Mouse (Mus musculus) midbrain, embryonic 15.5 days (tissue): Measurements from ENCODE around the gene Cit. TPM values are rescaled to one million over a fixed set of nuclear protein-coding genes. Genes with fewer than 3 reads are reported as not detected.

Experiments
- ATAC-seq: fragments of 200-750 bp; cut with Nextera tagmentation; replicated peaks from 2 replicates; pipeline ENCODE4 v1.8.0; 2017; ENCODE audit warnings: moderate TSS enrichment
- H3K27ac ChIP-seq: fragments of 300-500 bp; sonication (generic); 2 replicates; pipeline ENCODE4 v1.5.1; 2015; ENCODE audit warnings: mild to moderate bottlenecking, inconsistent platforms
- H3K27me3 ChIP-seq: fragments of 300-500 bp; sonication (generic); replicated peaks from 2 replicates; pipeline ENCODE4 v1.6.1; 2015; ENCODE audit warnings: inconsistent platforms
- H3K36me3 ChIP-seq: fragments of 300-500 bp; sonication (generic); replicated peaks from 2 replicates; pipeline ENCODE4 v1.6.1; 2015; ENCODE audit warnings: inconsistent platforms
- H3K4me1 ChIP-seq: fragments of 300-500 bp; sonication (generic); 2 replicates; pipeline ENCODE4 v1.6.1; 2015; ENCODE audit warnings: inconsistent platforms
- H3K4me2 ChIP-seq: fragments of 300-500 bp; sonication (generic); 2 replicates; pipeline ENCODE4 v1.6.1; 2015; ENCODE audit warnings: inconsistent platforms, mild to moderate bottlenecking, moderate library complexity
- H3K4me3 ChIP-seq: fragments of 300-500 bp; sonication (generic); 2 replicates; pipeline ENCODE4 v1.5.1; 2015; ENCODE audit warnings: mild to moderate bottlenecking, inconsistent platforms
- H3K9ac ChIP-seq: fragments of 300-500 bp; sonication (generic); 2 replicates; pipeline ENCODE4 v1.6.1; 2015; ENCODE audit warnings: mild to moderate bottlenecking, inconsistent platforms
- H3K9me3 ChIP-seq: fragments of 300-500 bp; sonication (generic); 2 replicates; pipeline ENCODE4 v1.6.1; 2016; ENCODE audit warnings: inconsistent platforms
- WGBS: fragments of 180-500 bp; shearing (Covaris S2); methylation state at CpG from one replicate; pipeline ENCODE4 v1.1.7; 2015; ENCODE audit warnings: mixed read lengths; 5-methylcytosine and 5-hydroxymethylcytosine counted together
- polyA plus RNA-seq: library from polyadenylated mRNA; unstranded; fragments of >200 nt; fragmentation: Nextera tagmentation; extraction: Ambion mirVana; gene quantifications from 2 replicates; pipeline ENCODE4 v1.2.1, GENCODE M21; 2015

The Cit gene
- polyA plus RNA-seq, 1 experiment from 2014 or later: 25.8 TPM

GRCm38 (mm10) chr5:115858652-115859051 lies 13.6 kb downstream of the Cit start:
- 63% methylated on average over 6 of the region's 6 CpGs for WGBS
- Histone ChIP-seq H3K27ac (0 out of 2 replicates have a peak overlapping the region, but pooled peaks have one; percentile 21), H3K4me1 (peaks cover 10% of the 10 kb centered on the region; the same call in 1 of the 2 replicates), H3K4me3 (no peak overlapping the region), H3K27me3 (no peaks in the 10 kb centered on the region), H3K9ac (no peak overlapping the region), H3K9me3 (no peaks in the 10 kb centered on the region), H3K36me3 (no peaks in the 10 kb centered on the region), H3K4me2 (no peak overlapping the region)
- ATAC-seq: no peak

DNA sequence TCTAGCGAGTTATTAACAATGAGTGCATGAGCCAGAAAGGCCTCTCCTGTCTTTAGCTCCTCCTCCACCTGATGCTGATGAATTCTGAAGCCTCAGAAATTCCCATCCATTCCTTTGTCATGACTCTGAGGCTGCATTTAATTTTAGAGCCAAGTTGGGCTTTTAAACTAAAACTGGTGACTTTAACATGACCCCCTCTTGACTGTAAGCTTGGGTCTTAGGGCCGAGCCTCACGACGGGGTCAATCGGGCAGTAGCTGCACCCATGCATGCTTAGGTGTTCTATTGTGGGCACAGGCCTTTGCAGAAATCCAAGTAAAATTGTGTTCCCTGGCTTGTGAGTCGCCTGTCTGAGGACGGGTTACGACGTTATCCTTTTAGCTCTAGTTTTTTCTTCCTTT lies 14.4 kb downstream of the Cit start:
- Histone ChIP-seq H3K36me3 (no peaks in the 10 kb centered on the region), H3K27me3 (no peaks in the 10 kb centered on the region), H3K9me3 (no peaks in the 10 kb centered on the region), H3K4me3 (no peak overlapping the region), H3K4me1 (peaks cover 10% of the 10 kb centered on the region; the same call in 1 of the 2 replicates), H3K4me2 (no peak overlapping the region), H3K27ac (0 out of 2 replicates have a peak overlapping the region, but pooled peaks have one; percentile 24), H3K9ac (no peak overlapping the region)
- 85% methylated on average over 9 of the region's 9 CpGs for WGBS
- ATAC-seq: no peak

GRCm38 (mm10) chr5:115861991-115862390 lies 16.9 kb downstream of the Cit start:
- WGBS: 63% methylated on average over 10 of the region's 10 CpGs
- H3K9ac ChIP-seq: no peak overlapping the region
- no peaks in the 10 kb centered on the region for H3K36me3 ChIP-seq
- H3K27ac ChIP-seq: no peak overlapping the region
- peaks cover 10% of the 10 kb centered on the region; the same call in 1 of the 2 replicates for H3K4me1 ChIP-seq
- H3K27me3 ChIP-seq: no peaks in the 10 kb centered on the region
- no peak overlapping the region for H3K4me2 ChIP-seq
- no peak for ATAC-seq
- no peak overlapping the region for H3K4me3 ChIP-seq
- no peaks in the 10 kb centered on the region for H3K9me3 ChIP-seq

- H3K27me3 ChIP-seq: no peaks in the 10 kb centered on the region
- no peak overlapping the region for H3K4me2 ChIP-seq
- WGBS: 92% methylated on average over 10 of the region's 10 CpGs
- H3K4me3 ChIP-seq: no peak overlapping the region
- no peaks in the 10 kb centered on the region for H3K9me3 ChIP-seq
- no peak overlapping the region for H3K27ac ChIP-seq
- H3K4me1 ChIP-seq: peaks cover 10% of the 10 kb centered on the region; the same call in 1 of the 2 replicates
- H3K9ac ChIP-seq: no peak overlapping the region
- ATAC-seq: no peak
- no peaks in the 10 kb centered on the region for H3K36me3 ChIP-seq
Observed at GRCm38 (mm10) chr5:115862439-115862838, 17.4 kb downstream of the Cit start.

- Histone ChIP-seq H3K27me3 (no peaks in the 10 kb centered on the region), H3K4me3 (no peak overlapping the region), H3K4me2 (no peak overlapping the region), H3K9ac (no peak overlapping the region), H3K9me3 (no peaks in the 10 kb centered on the region), H3K27ac (no peak overlapping the region), H3K36me3 (no peaks in the 10 kb centered on the region), H3K4me1 (peaks cover 9% of the 10 kb centered on the region; the same call in 1 of the 2 replicates)
- ATAC-seq: no peak
- 74% methylated on average over 11 of the region's 11 CpGs for WGBS
Observed at GRCm38 (mm10) chr5:115866296-115866695, 21.2 kb downstream of the Cit start.

DNA sequence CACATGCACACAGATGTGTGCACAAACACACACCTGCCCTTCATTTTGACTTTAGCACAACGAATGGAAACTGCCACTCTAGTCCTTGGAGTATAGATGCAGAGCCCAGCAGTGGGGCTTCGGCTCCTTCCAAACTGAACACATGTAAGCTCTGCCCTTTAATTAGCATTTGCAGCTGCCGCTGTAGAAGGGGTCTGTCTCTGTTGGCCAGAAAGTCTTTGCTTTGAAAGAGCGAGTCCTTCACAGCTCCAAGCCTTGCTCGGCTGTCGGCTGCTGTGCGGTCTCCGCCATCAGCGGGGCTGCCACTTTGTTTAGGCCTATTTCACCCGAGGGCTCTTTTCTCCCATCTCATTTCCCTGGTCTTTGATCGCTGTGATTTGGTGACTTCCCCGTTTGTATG lies 23.5 kb downstream of the Cit start:
- ATAC-seq: no peak
- no peaks in the 10 kb centered on the region for H3K9me3 ChIP-seq
- no peak overlapping the region; the same call in 1 of the 2 replicates for H3K27ac ChIP-seq
- H3K4me1 ChIP-seq: peaks cover 9% of the 10 kb centered on the region; the same call in 1 of the 2 replicates
- no peak overlapping the region for H3K4me2 ChIP-seq
- H3K9ac ChIP-seq: no peak overlapping the region
- no peaks in the 10 kb centered on the region for H3K36me3 ChIP-seq
- 37% methylated on average over 12 of the region's 12 CpGs for WGBS
- H3K4me3 ChIP-seq: no peak overlapping the region
- no peaks in the 10 kb centered on the region for H3K27me3 ChIP-seq

DNA sequence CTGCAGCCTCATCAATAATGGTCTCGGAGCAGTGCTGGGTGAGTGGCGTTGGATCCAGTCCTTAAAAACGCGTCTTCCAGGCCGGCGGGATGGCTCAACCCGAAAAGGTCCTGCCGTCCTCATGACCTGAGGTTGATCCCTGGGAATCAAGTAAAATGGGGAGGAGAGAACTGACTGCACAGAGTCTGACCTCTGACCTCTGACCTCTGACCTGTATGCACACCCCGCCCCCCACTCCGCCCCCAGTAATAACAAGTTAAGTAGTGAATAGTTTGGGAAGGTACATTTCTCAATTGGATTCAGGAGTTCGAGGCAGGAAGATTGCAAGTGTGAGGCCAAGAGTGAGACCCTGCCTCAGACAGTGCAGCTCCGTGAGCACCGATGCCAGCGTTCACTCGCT lies 24.1 kb downstream of the Cit start:
- Histone ChIP-seq H3K27ac (no peak overlapping the region), H3K4me1 (peaks cover 9% of the 10 kb centered on the region; the same call in 1 of the 2 replicates), H3K4me3 (no peak overlapping the region), H3K4me2 (no peak overlapping the region), H3K36me3 (no peaks in the 10 kb centered on the region), H3K27me3 (no peaks in the 10 kb centered on the region), H3K9ac (no peak overlapping the region), H3K9me3 (no peaks in the 10 kb centered on the region)
- no peak for ATAC-seq
- WGBS: 66% methylated on average over 15 of the region's 15 CpGs

GRCm38 (mm10) chr5:115871153-115871552 lies 26.1 kb downstream of the Cit start:
- Histone ChIP-seq H3K4me1 (peaks cover 9% of the 10 kb centered on the region; the same call in 1 of the 2 replicates), H3K4me3 (no peak overlapping the region), H3K4me2 (no peak overlapping the region), H3K9ac (no peak overlapping the region), H3K36me3 (no peaks in the 10 kb centered on the region), H3K9me3 (no peaks in the 10 kb centered on the region), H3K27me3 (no peaks in the 10 kb centered on the region), H3K27ac (no peak overlapping the region)
- WGBS: 94% methylated on average over 10 of the region's 10 CpGs
- ATAC-seq: no peak

DNA sequence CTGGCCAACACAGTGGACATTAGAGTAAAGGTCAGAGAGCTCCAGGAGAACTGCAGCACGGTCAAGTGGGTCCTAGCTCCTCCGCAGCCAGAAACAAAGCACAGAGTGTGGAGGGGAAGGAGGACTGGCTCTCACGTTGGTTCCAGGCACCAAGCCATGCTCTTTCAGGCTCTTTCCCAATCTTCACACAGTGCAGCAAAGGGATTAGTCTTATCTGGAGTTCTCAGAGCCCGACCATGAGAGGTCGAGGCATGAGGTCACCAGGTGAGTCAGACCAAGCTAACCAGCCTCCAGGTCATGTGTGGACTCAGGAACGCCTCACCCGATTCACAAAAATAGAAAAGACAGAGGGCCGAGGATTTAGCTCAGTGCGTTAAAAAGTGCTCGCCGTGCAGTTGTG lies 27.0 kb downstream of the Cit start:
- peaks cover 9% of the 10 kb centered on the region; the same call in 1 of the 2 replicates for H3K4me1 ChIP-seq
- no peak overlapping the region for H3K27ac ChIP-seq
- no peak overlapping the region for H3K9ac ChIP-seq
- 92% methylated on average over 11 of the region's 11 CpGs for WGBS
- H3K4me3 ChIP-seq: no peak overlapping the region
- ATAC-seq: no peak
- H3K27me3 ChIP-seq: no peaks in the 10 kb centered on the region
- no peaks in the 10 kb centered on the region for H3K9me3 ChIP-seq
- no peak overlapping the region for H3K4me2 ChIP-seq
- no peaks in the 10 kb centered on the region for H3K36me3 ChIP-seq

- ATAC-seq: no peak
- H3K4me3 ChIP-seq: no peak overlapping the region
- no peak overlapping the region for H3K9ac ChIP-seq
- no peak overlapping the region for H3K4me2 ChIP-seq
- H3K27ac ChIP-seq: no peak overlapping the region
- no peaks in the 10 kb centered on the region for H3K27me3 ChIP-seq
- H3K4me1 ChIP-seq: peaks cover 8% of the 10 kb centered on the region; the same call in 1 of the 2 replicates
- H3K36me3 ChIP-seq: no peaks in the 10 kb centered on the region
- H3K9me3 ChIP-seq: no peaks in the 10 kb centered on the region
- 83% methylated on average over 4 of the region's 4 CpGs for WGBS
Observed at GRCm38 (mm10) chr5:115872956-115873355, 27.9 kb downstream of the Cit start.

GRCm38 (mm10) chr5:115877425-115877824 lies 32.3 kb downstream of the Cit start:
- Histone ChIP-seq H3K27me3 (no peaks in the 10 kb centered on the region), H3K4me1 (no peaks in the 10 kb centered on the region), H3K4me3 (no peak overlapping the region), H3K36me3 (no peaks in the 10 kb centered on the region), H3K27ac (no peak overlapping the region), H3K9me3 (no peaks in the 10 kb centered on the region), H3K4me2 (no peak overlapping the region), H3K9ac (no peak overlapping the region)
- WGBS: 96% methylated on average over 6 of the region's 6 CpGs
- ATAC-seq: no peak

DNA sequence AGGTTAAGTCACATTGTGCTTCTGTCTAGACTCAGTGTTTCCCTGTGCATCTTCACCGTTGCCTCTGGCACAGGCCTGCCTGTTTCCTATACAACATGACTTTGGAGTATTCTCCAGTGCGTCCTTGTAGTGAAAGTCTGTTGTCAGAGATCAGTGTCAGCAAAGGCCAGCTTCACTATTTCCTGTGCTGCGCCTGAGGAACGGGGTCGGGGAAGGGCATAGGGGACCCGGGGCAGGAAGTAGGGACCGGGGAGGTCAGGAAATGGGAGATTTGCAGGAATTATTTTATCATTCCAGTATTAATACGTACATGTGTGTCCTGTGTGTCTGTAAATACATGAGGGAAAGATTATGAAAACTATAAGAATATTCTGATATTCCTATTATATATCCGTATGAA lies 37.1 kb downstream of the Cit start:
- ATAC-seq: no peak
- H3K4me3 ChIP-seq: no peak overlapping the region

DNA sequence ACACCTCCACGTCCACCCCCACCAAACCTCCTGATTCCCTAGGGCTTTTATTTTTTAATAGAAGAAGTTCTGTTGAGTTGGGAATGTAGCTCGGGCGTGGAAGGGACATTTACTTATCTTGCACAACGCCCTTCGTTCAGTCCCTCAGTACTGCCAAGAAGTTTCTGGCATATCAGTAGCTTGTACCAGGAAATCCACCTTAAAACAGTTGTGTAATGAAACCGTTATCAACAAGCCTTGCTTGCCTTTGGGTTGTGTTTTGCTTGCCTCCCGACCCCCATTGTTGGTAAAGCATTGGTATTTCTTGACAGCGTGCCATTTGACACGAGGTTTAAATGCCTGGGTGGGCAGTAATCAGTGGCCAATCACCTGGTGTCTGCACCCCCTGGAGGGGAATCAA lies 39.4 kb downstream of the Cit start:
- Histone ChIP-seq H3K4me1 (no peaks in the 10 kb centered on the region), H3K9me3 (no peaks in the 10 kb centered on the region), H3K27ac (no peak overlapping the region), H3K36me3 (no peaks in the 10 kb centered on the region), H3K9ac (no peak overlapping the region), H3K27me3 (no peaks in the 10 kb centered on the region), H3K4me2 (no peak overlapping the region), H3K4me3 (no peak overlapping the region)
- WGBS: 93% methylated on average over 9 of the region's 9 CpGs
- ATAC-seq: no peak

More for the DNA sequence above, 37.1 kb downstream of the Cit start:
- Histone ChIP-seq H3K27me3 (no peaks in the 10 kb centered on the region), H3K27ac (no peak overlapping the region), H3K4me1 (no peaks in the 10 kb centered on the region), H3K9me3 (no peaks in the 10 kb centered on the region), H3K36me3 (no peaks in the 10 kb centered on the region), H3K4me2 (no peak overlapping the region), H3K9ac (no peak overlapping the region)
- WGBS: 90% methylated on average over 9 of the region's 9 CpGs
